Mouse (Mus musculus): ENCODE measurements around the gene Wdr81. TPM values are rescaled to one million over a fixed set of nuclear protein-coding genes. Genes with fewer than 3 reads are reported as not detected.
"Not testable (repeated sequence)": the region's sequence is repeated elsewhere in the genome, so short reads cannot be mapped to it uniquely, and the experiment has no call there.

Gene Wdr81
- polyA plus RNA-seq, 1 experiment from 2014 or later = 7.7 TPM

GRCm38 (mm10) chr11:75459751-75460102 is 5.2 kb upstream of the Wdr81 start:
- no peaks in the 10 kb centered on the region for H3K9me3 ChIP-seq
- H3K4me1 ChIP-seq = peaks cover 34% of the 10 kb centered on the region
- H3K4me3 ChIP-seq = peak overlapping the region; percentile 72; the same call in 1 of the 2 replicates
- H3K27me3 ChIP-seq = no peaks in the 10 kb centered on the region
- no peak for ATAC-seq (replicated peaks)
- 27% methylated on average over 5 of the region's 5 CpGs for WGBS
- peak overlapping the region; percentile 85; the same call in 1 of the 2 replicates for H3K27ac ChIP-seq (replicated peaks)
- H3K36me3 ChIP-seq = no peaks in the 10 kb centered on the region
- peak overlapping the region; percentile 74 for H3K4me2 ChIP-seq (replicated peaks)
- 0 out of 2 replicates have a peak overlapping the region, but pooled peaks have one; percentile 3 for H3K9ac ChIP-seq (replicated peaks)

- Histone ChIP-seq H3K9me3 (no peaks in the 10 kb centered on the region), H3K9ac (replicated peaks) (no peak overlapping the region), H3K4me3 (no peak overlapping the region), H3K27me3 (no peaks in the 10 kb centered on the region), H3K36me3 (no peaks in the 10 kb centered on the region), H3K27ac (replicated peaks) (0 out of 2 replicates have a peak overlapping the region, but pooled peaks have one; percentile 85), H3K4me2 (replicated peaks) (no peak overlapping the region), H3K4me1 (peaks cover 36% of the 10 kb centered on the region)
- WGBS = 79% methylated on average over 5 of the region's 5 CpGs
- no peak for ATAC-seq (replicated peaks)
These were observed 4.7 kb upstream of the Wdr81 start for GRCm38 (mm10) chr11:75459141-75459711.

GRCm38 (mm10) chr11:75458628-75459041 is 4.1 kb upstream of the Wdr81 start:
- no peak for ATAC-seq (replicated peaks)

GRCm38 (mm10) chr11:75458169-75458568 is 3.7 kb upstream of the Wdr81 start:
- 9% methylated on average over 3 of the region's 3 CpGs for WGBS
- Histone ChIP-seq H3K9ac (replicated peaks) (no peak overlapping the region), H3K36me3 (no peaks in the 10 kb centered on the region), H3K9me3 (no peaks in the 10 kb centered on the region), H3K4me1 (peaks cover 46% of the 10 kb centered on the region), H3K27me3 (no peaks in the 10 kb centered on the region), H3K4me2 (replicated peaks) (no peak overlapping the region), H3K27ac (replicated peaks) (no peak overlapping the region), H3K4me3 (no peak overlapping the region)
- no peak for ATAC-seq (replicated peaks)

More at GRCm38 (mm10) chr11:75458628-75459041, 4.1 kb upstream of the Wdr81 start:
- 87% methylated on average over 8 of the region's 8 CpGs for WGBS
- Histone ChIP-seq H3K9me3 (no peaks in the 10 kb centered on the region), H3K9ac (replicated peaks) (no peak overlapping the region), H3K4me3 (no peak overlapping the region), H3K27ac (replicated peaks) (no peak overlapping the region), H3K27me3 (no peaks in the 10 kb centered on the region), H3K4me1 (peaks cover 42% of the 10 kb centered on the region), H3K36me3 (no peaks in the 10 kb centered on the region), H3K4me2 (replicated peaks) (no peak overlapping the region)

GRCm38 (mm10) chr11:75456440-75456871 is 1.9 kb upstream of the Wdr81 start:
- Histone ChIP-seq H3K36me3 (no peaks in the 10 kb centered on the region), H3K4me1 (peaks cover 34% of the 10 kb centered on the region), H3K4me2 (replicated peaks) (no peak overlapping the region), H3K27me3 (no peaks in the 10 kb centered on the region), H3K27ac (replicated peaks) (no peak overlapping the region), H3K4me3 (no peak overlapping the region), H3K9ac (replicated peaks) (no peak overlapping the region), H3K9me3 (no peaks in the 10 kb centered on the region)
- WGBS = 87% methylated on average over 7 of the region's 7 CpGs
- no peak for ATAC-seq (replicated peaks)

- ATAC-seq (replicated peaks); H3K27me3 ChIP-seq; H3K4me3 ChIP-seq; H3K27ac ChIP-seq (replicated peaks); H3K9me3 ChIP-seq; H3K4me2 ChIP-seq (replicated peaks); H3K9ac ChIP-seq (replicated peaks); H3K36me3 ChIP-seq: not testable (repeated sequence)
- WGBS = 93% methylated on average over 2 of the region's 2 CpGs
- peaks cover 34% of the 10 kb centered on the region for H3K4me1 ChIP-seq
These were observed 1.5 kb upstream of the Wdr81 start for GRCm38 (mm10) chr11:75455971-75456370.

GRCm38 (mm10) chr11:75455041-75455736 is 672 bp upstream of the Wdr81 start:
- H3K36me3 ChIP-seq = no peaks in the 10 kb centered on the region
- H3K4me3 ChIP-seq = peak overlapping the region; percentile 79
- peak overlapping the region; percentile 76 for H3K9ac ChIP-seq (replicated peaks)
- WGBS = 81% methylated on average over 10 of the region's 10 CpGs
- peak overlapping the region; percentile 58 for H3K27ac ChIP-seq (replicated peaks)
- H3K27me3 ChIP-seq = no peaks in the 10 kb centered on the region
- H3K4me1 ChIP-seq = peaks cover 31% of the 10 kb centered on the region
- no peak for ATAC-seq (replicated peaks)
- H3K9me3 ChIP-seq = no peaks in the 10 kb centered on the region
- H3K4me2 ChIP-seq (replicated peaks) = peak overlapping the region; percentile 98

GRCm38 (mm10) chr11:75452812-75453557 is 1.5 kb downstream of the Wdr81 start:
- Histone ChIP-seq H3K27me3 (no peaks in the 10 kb centered on the region), H3K9ac (replicated peaks) (no peak overlapping the region), H3K9me3 (no peaks in the 10 kb centered on the region), H3K36me3 (peaks cover 9% of the 10 kb centered on the region; the same call in 1 of the 2 replicates), H3K4me2 (replicated peaks) (no peak overlapping the region; the same call in 1 of the 2 replicates), H3K4me1 (peaks cover 30% of the 10 kb centered on the region), H3K4me3 (0 out of 2 replicates have a peak overlapping the region, but pooled peaks have one; percentile 79), H3K27ac (replicated peaks) (no peak overlapping the region)
- 93% methylated on average over 31 of the region's 31 CpGs for WGBS
- no peak for ATAC-seq (replicated peaks)

GRCm38 (mm10) chr11:75452081-75452480 is 2.4 kb downstream of the Wdr81 start:
- Histone ChIP-seq H3K4me1 (peaks cover 30% of the 10 kb centered on the region), H3K27ac (replicated peaks) (no peak overlapping the region), H3K4me3 (no peak overlapping the region), H3K4me2 (replicated peaks) (no peak overlapping the region), H3K36me3 (peaks cover 14% of the 10 kb centered on the region; the same call in 1 of the 2 replicates), H3K27me3 (no peaks in the 10 kb centered on the region), H3K9ac (replicated peaks) (no peak overlapping the region), H3K9me3 (no peaks in the 10 kb centered on the region)
- ATAC-seq (replicated peaks) = no peak
- 91% methylated on average over 8 of the region's 8 CpGs for WGBS

GRCm38 (mm10) chr11:75450936-75451335 is 3.6 kb downstream of the Wdr81 start:
- ATAC-seq (replicated peaks) = no peak
- no peak overlapping the region for H3K9ac ChIP-seq (replicated peaks)
- H3K27ac ChIP-seq (replicated peaks) = no peak overlapping the region
- H3K4me3 ChIP-seq = no peak overlapping the region
- H3K27me3 ChIP-seq = no peaks in the 10 kb centered on the region
- peaks cover 30% of the 10 kb centered on the region for H3K4me1 ChIP-seq
- 89% methylated on average over 15 of the region's 15 CpGs for WGBS
- peaks cover 19% of the 10 kb centered on the region; the same call in 1 of the 2 replicates for H3K36me3 ChIP-seq
- no peaks in the 10 kb centered on the region for H3K9me3 ChIP-seq
- no peak overlapping the region for H3K4me2 ChIP-seq (replicated peaks)

GRCm38 (mm10) chr11:75450304-75450908 is 4.1 kb downstream of the Wdr81 start:
- Histone ChIP-seq H3K9me3 (no peaks in the 10 kb centered on the region), H3K36me3 (peaks cover 19% of the 10 kb centered on the region; the same call in 1 of the 2 replicates), H3K27me3 (no peaks in the 10 kb centered on the region), H3K9ac (replicated peaks) (no peak overlapping the region), H3K4me1 (peaks cover 30% of the 10 kb centered on the region), H3K27ac (replicated peaks) (no peak overlapping the region), H3K4me3 (no peak overlapping the region), H3K4me2 (replicated peaks) (no peak overlapping the region)
- ATAC-seq (replicated peaks) = no peak
- WGBS = 91% methylated on average over 8 of the region's 8 CpGs

GRCm38 (mm10) chr11:75449695-75450094 is 4.8 kb downstream of the Wdr81 start:
- no peak overlapping the region for H3K4me2 ChIP-seq (replicated peaks)
- 77% methylated on average over 7 of the region's 7 CpGs for WGBS
- peaks cover 23% of the 10 kb centered on the region for H3K4me1 ChIP-seq
- no peaks in the 10 kb centered on the region for H3K9me3 ChIP-seq
- H3K27ac ChIP-seq (replicated peaks) = no peak overlapping the region
- no peaks in the 10 kb centered on the region for H3K27me3 ChIP-seq
- H3K4me3 ChIP-seq = no peak overlapping the region
- no peak overlapping the region for H3K9ac ChIP-seq (replicated peaks)
- ATAC-seq (replicated peaks) = no peak
- H3K36me3 ChIP-seq = peaks cover 23% of the 10 kb centered on the region

All from forebrain, embryonic 15.5 days (tissue).